Mouse (Mus musculus) lung, postnatal 0 days (tissue): Measurements from ENCODE around the gene Ano10. TPM values are rescaled to one million over a fixed set of nuclear protein-coding genes. Genes with fewer than 3 reads are reported as not detected.
A peak's percentile ranks its signal among the peaks of the same experiment; 100 is the strongest.

Source experiments
- ATAC-seq: fragments of 200-750 bp; cut with Nextera tagmentation; 2 replicates; pipeline ENCODE4 v1.8.0; 2017; ENCODE audit warnings: moderate library complexity
- DNase-seq: peaks from one replicate; pipeline ENCODE4 v3.0.0-alpha.2; 2016; ENCODE audit warnings: low spot score
- H3K27ac ChIP-seq: fragments of 300-500 bp; sonication (generic); 2 replicates; pipeline ENCODE4 v1.5.1; 2014; ENCODE audit warnings: antibody characterized with exemption, mild to moderate bottlenecking, low read length, mixed read lengths
- H3K27me3 ChIP-seq: fragments of 300-500 bp; sonication (generic); replicated peaks from 2 replicates; pipeline ENCODE4 v1.6.1; 2014; ENCODE audit warnings: low read length, mixed read lengths; ENCODE audit not compliant: insufficient read depth
- H3K36me3 ChIP-seq: fragments of 300-500 bp; sonication (generic); 2 replicates; pipeline ENCODE4 v1.6.1; 2014; ENCODE audit warnings: low read length, mixed read lengths; ENCODE audit not compliant: insufficient read depth
- H3K4me1 ChIP-seq: fragments of 300-500 bp; sonication (generic); 2 replicates; pipeline ENCODE4 v1.6.1; 2014; ENCODE audit warnings: antibody characterized with exemption, low read depth, low read length, mixed read lengths; ENCODE audit not compliant: insufficient read depth
- H3K4me2 ChIP-seq: fragments of 300-500 bp; sonication (generic); replicated peaks from 2 replicates; pipeline ENCODE4 v1.6.1; 2014; ENCODE audit warnings: low read depth, mild to moderate bottlenecking, low read length, moderate library complexity, mixed read lengths
- H3K4me3 ChIP-seq: fragments of 300-500 bp; sonication (generic); 2 replicates; pipeline ENCODE4 v1.5.1; 2014; ENCODE audit warnings: low read depth, low read length
- H3K9ac ChIP-seq: fragments of 300-500 bp; sonication (generic); replicated peaks from 2 replicates; pipeline ENCODE4 v1.6.1; 2014; ENCODE audit warnings: low read depth, mild to moderate bottlenecking
- H3K9me3 ChIP-seq: fragments of 300-500 bp; sonication (generic); 2 replicates; pipeline ENCODE4 v1.6.1; 2016; ENCODE audit warnings: low read length, mixed read lengths
- CTCF ChIP-seq: IDR thresholded peaks from 2 replicates; pipeline ENCODE4 v1.5.1; 2016; ENCODE audit warnings: antibody characterized with exemption, mild to moderate bottlenecking
- EP300 ChIP-seq: IDR thresholded peaks from 2 replicates; pipeline ENCODE4 v1.6.1; 2016; ENCODE audit warnings: antibody characterized with exemption, mild to moderate bottlenecking, control low read depth
- WGBS: fragments of 180-500 bp; shearing (Covaris S2); extraction: QIAGEN DNeasy Blood & Tissue Kit; methylation state at CpG from one replicate; pipeline ENCODE4 v1.1.7; 2014; 5-methylcytosine and 5-hydroxymethylcytosine counted together
- polyA plus RNA-seq: library from polyadenylated mRNA; unstranded; fragments of >200 nt; fragmentation: Nextera tagmentation; extraction: Ambion mirVana; gene quantifications from 2 replicates; pipeline ENCODE4 v1.2.1, GENCODE M21; 2015

The Ano10 gene
- polyA plus RNA-seq, 1 experiment from 2014 or later, result 41.6 TPM

DNA sequence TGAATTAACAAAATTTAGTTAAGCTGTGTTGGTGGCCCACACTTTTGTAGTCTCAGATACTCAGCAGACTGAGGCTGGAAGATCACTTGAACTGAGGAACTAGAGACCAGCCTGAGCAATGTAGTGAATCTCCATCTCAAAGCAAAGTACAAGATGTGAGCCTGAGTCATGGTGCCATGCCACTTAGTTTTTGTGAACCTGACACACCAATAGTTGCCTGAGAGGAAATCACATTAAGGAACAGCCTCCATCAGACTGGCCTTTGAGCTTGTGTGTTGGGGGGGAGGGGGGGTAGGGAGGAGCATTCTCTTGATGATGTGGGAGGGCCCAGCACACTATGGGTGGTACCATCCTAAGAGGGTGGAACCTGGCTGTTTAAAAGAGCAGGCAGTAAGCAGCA, 1.2 kb upstream of the Ano10 start:
- H3K4me3 ChIP-seq, result no peak overlapping the region
- H3K9ac ChIP-seq, result no peak overlapping the region
- ATAC-seq (no peak), DNase-seq (no peak)
- H3K36me3 ChIP-seq, result no peaks in the 10 kb centered on the region
- no peak overlapping the region for H3K27ac ChIP-seq
- H3K4me2 ChIP-seq, result no peak overlapping the region
- no peaks in the 10 kb centered on the region for H3K9me3 ChIP-seq
- TF ChIP-seq CTCF (no peak), EP300 (no peak)
- H3K4me1 ChIP-seq, result no peaks in the 10 kb centered on the region
- H3K27me3 ChIP-seq, result no peaks in the 10 kb centered on the region

DNA sequence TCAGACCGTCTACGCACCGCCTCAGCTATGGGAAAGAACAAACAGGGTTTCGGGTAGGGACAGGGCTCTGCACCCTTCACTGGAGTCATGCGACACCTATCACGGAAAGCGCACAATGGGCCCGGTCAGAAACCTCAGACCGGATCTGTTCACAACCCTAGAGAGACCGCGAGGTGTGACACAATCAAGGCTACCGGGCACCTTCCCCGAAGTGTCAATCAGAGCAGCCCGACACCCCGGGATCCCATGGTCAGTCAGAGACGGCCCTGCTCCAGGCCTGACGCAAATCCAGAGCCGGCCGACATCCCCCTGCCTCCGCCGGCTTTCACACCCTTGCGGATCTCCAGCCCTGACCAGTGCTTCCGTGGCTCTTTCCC, 370 bp downstream of the Ano10 start:
- H3K4me3 ChIP-seq, result peak overlapping the region; percentile 76
- WGBS, result 1% methylated on average over 23 of the region's 23 CpGs
- H3K27me3 ChIP-seq, result no peaks in the 10 kb centered on the region
- no peaks in the 10 kb centered on the region for H3K9me3 ChIP-seq
- peak overlapping the region; percentile 95 for H3K27ac ChIP-seq
- DNase-seq (peak; percentile 79), ATAC-seq (peak; percentile 55)
- peak overlapping the region; percentile 83 for H3K4me2 ChIP-seq
- TF ChIP-seq CTCF, result no peak
- TF ChIP-seq EP300, result no peak
- H3K36me3 ChIP-seq, result no peaks in the 10 kb centered on the region
- H3K4me1 ChIP-seq, result no peaks in the 10 kb centered on the region
- H3K9ac ChIP-seq, result peak overlapping the region; percentile 81

DNA sequence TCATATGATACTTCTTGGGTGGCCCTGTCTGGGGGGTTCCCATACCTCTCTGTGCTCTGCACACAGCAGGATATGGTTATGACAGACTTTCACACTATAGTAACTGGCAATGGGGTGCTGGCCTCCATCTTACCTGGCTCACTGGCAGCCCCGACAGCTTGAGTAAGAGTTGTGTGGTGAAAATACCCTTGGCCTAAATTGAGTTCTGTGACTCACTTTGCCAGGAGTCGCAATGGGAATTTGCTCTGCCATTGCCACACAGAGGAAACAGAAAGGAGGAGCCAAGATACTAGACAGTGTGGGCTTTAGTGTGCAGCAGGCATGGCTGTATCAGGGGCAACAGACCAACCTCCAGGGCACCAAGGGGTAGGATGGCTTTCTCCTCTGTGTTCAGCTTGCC, 4.0 kb downstream of the Ano10 start:
- no peaks in the 10 kb centered on the region for H3K4me1 ChIP-seq
- H3K9me3 ChIP-seq, result no peaks in the 10 kb centered on the region
- no peak overlapping the region for H3K4me3 ChIP-seq
- WGBS, result 86% methylated on average over 2 of the region's 2 CpGs
- ATAC-seq, result no peak
- H3K27ac ChIP-seq, result no peak overlapping the region
- H3K4me2 ChIP-seq, result no peak overlapping the region
- H3K9ac ChIP-seq, result no peak overlapping the region
- DNase-seq, result no peak
- no peaks in the 10 kb centered on the region for H3K36me3 ChIP-seq
- H3K27me3 ChIP-seq, result no peaks in the 10 kb centered on the region
- no peak for TF ChIP-seq CTCF
- no peak for TF ChIP-seq EP300

DNA sequence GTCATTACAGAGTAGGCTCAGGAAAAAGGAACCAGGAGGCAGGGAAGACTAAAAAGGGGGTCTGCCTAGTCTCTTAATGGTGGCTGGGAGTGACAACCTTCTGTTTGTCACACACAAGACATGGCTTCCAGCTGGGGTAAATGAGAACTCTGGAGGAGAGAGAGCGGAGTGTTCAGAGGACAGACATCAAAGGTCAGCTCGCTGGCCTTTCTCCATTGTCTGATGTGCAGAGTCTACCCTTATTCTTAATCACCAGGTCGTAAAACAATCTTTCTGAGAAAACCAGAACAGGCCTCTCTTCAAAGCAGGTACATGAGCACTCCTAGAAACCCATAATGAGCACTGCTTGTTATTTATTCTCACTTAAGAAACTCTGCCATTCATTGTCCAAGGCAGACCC, 5.8 kb downstream of the Ano10 start:
- Histone ChIP-seq H3K4me2 (no peak overlapping the region), H3K27ac (no peak overlapping the region), H3K4me1 (no peaks in the 10 kb centered on the region), H3K9ac (no peak overlapping the region), H3K36me3 (no peaks in the 10 kb centered on the region), H3K4me3 (no peak overlapping the region), H3K27me3 (no peaks in the 10 kb centered on the region), H3K9me3 (no peaks in the 10 kb centered on the region)
- ATAC-seq (no peak), DNase-seq (no peak)
- 75% methylated on average over 3 of the region's 3 CpGs for WGBS
- TF ChIP-seq EP300 (no peak), CTCF (no peak)

DNA sequence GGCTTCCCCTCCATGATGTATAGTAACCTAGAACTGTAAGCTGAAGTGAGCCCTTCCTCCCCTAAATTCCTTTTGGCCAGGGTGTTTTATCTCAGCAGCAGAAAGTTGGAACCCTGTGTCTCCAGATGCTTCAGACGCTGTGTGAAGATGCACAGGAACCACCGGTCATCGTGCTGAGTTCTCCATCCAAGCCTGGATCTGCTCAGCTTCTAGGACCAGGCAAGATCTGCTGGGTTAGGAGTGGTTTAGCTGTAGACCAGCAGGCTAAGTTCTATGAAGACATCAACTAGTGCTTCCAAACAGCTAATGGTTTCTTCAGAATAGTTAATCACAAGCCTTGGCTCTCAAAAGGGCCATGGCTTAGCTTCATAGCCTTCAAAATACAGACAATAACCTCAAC, 6.7 kb downstream of the Ano10 start:
- TF ChIP-seq EP300 (no peak), CTCF (no peak)
- Histone ChIP-seq H3K36me3 (no peaks in the 10 kb centered on the region), H3K9me3 (no peaks in the 10 kb centered on the region), H3K27me3 (no peaks in the 10 kb centered on the region), H3K4me3 (no peak overlapping the region), H3K9ac (no peak overlapping the region), H3K27ac (no peak overlapping the region), H3K4me2 (no peak overlapping the region), H3K4me1 (no peaks in the 10 kb centered on the region)
- DNase-seq (no peak), ATAC-seq (no peak)
- WGBS, result 87% methylated on average over 3 of the region's 3 CpGs

DNA sequence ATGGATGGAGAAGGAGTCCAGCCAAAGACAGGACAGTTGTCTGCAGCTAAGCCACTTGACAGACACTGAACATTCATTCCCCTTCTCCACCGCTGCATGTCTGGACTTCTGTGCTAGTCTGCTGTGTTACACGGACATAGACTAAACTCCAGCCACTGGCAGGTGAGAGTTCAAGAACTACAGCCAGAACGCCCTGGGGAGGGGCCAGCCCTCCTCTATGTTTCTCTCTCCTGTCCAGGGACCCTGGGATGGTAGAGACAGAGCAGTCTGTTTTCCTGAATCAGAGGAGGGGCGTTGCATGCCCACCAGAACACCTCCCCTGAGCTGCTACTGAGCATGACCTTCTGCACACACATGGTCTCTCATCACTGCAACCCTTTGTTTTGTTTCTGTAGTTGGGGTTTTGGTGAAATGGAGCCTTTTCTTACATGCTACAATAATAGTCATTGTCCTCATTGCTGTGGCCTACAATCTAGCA, 8.4 kb downstream of the Ano10 start:
- Histone ChIP-seq H3K9me3 (no peaks in the 10 kb centered on the region), H3K36me3 (no peaks in the 10 kb centered on the region), H3K27ac (peak overlapping the region; percentile 57), H3K9ac (no peak overlapping the region), H3K4me3 (no peak overlapping the region; the same call in 1 of the 2 replicates), H3K4me1 (no peaks in the 10 kb centered on the region), H3K27me3 (no peaks in the 10 kb centered on the region), H3K4me2 (peak overlapping the region; percentile 39; the same call in 1 of the 2 replicates)
- no peak for DNase-seq
- no peak for ATAC-seq
- WGBS, result 29% methylated on average over 4 of the region's 4 CpGs
- no peak for TF ChIP-seq CTCF
- TF ChIP-seq EP300, result no peak
